Mouse (Mus musculus): ENCODE data around the gene Ppp6r2. TPM values are rescaled to one million over a fixed set of nuclear protein-coding genes. Genes with fewer than 3 reads are reported as not detected.

Ppp6r2 gene
- polyA plus RNA-seq, 1 experiment from 2014 or later = 18.2 TPM

GRCm38 (mm10) chr15:89264485-89264884, 53.1 kb downstream of the Ppp6r2 start:
- no peak for ATAC-seq (replicated peaks; ENCODE audit: extremely low read depth, insufficient read depth, low FRiP score)
- Histone ChIP-seq H3K27ac (ENCODE audit: low read length) (no peak overlapping the region), H3K9me3 (replicated peaks; ENCODE audit: control insufficient read depth, low read length) (no peaks in the 10 kb centered on the region), H3K4me3 (ENCODE audit: low read length) (no peak overlapping the region), H3K36me3 (ENCODE audit: control insufficient read depth, insufficient read depth) (peaks cover 22% of the 10 kb centered on the region), H3K9ac (ENCODE audit: low read length) (no peak overlapping the region), H3K27me3 (ENCODE audit: control insufficient read depth, insufficient read depth, low read length) (no peaks in the 10 kb centered on the region), H3K4me1 (ENCODE audit: control insufficient read depth, insufficient read depth, low read length) (no peaks in the 10 kb centered on the region), H3K4me2 (ENCODE audit: low read depth, low read length) (no peak overlapping the region)
- 62% methylated on average over 5 of the region's 5 CpGs for WGBS

- H3K4me3 ChIP-seq (ENCODE audit: low read length) = no peak overlapping the region
- H3K27ac ChIP-seq (ENCODE audit: low read length) = no peak overlapping the region
- H3K4me2 ChIP-seq (ENCODE audit: low read depth, low read length) = no peak overlapping the region
- H3K9me3 ChIP-seq (replicated peaks; ENCODE audit: control insufficient read depth, low read length) = no peaks in the 10 kb centered on the region
- no peaks in the 10 kb centered on the region for H3K27me3 ChIP-seq (ENCODE audit: control insufficient read depth, insufficient read depth, low read length)
- H3K9ac ChIP-seq (ENCODE audit: low read length) = no peak overlapping the region
- H3K4me1 ChIP-seq (ENCODE audit: control insufficient read depth, insufficient read depth, low read length) = no peaks in the 10 kb centered on the region
- 82% methylated on average over 3 of the region's 3 CpGs for WGBS
- no peak for ATAC-seq (replicated peaks; ENCODE audit: extremely low read depth, insufficient read depth, low FRiP score)
- peaks cover 31% of the 10 kb centered on the region for H3K36me3 ChIP-seq (ENCODE audit: control insufficient read depth, insufficient read depth)
Measured at GRCm38 (mm10) chr15:89275497-89275896, 64.1 kb downstream of the Ppp6r2 start.

- H3K9ac ChIP-seq (ENCODE audit: low read length) = no peak overlapping the region
- no peak overlapping the region for H3K27ac ChIP-seq (ENCODE audit: low read length)
- no peaks in the 10 kb centered on the region for H3K4me1 ChIP-seq (ENCODE audit: control insufficient read depth, insufficient read depth, low read length)
- 90% methylated on average over 4 of the region's 4 CpGs for WGBS
- H3K27me3 ChIP-seq (ENCODE audit: control insufficient read depth, insufficient read depth, low read length) = no peaks in the 10 kb centered on the region
- peaks cover 45% of the 10 kb centered on the region for H3K36me3 ChIP-seq (ENCODE audit: control insufficient read depth, insufficient read depth)
- no peak for ATAC-seq (replicated peaks; ENCODE audit: extremely low read depth, insufficient read depth, low FRiP score)
- no peak overlapping the region for H3K4me2 ChIP-seq (ENCODE audit: low read depth, low read length)
- H3K9me3 ChIP-seq (replicated peaks; ENCODE audit: control insufficient read depth, low read length) = no peaks in the 10 kb centered on the region
- no peak overlapping the region for H3K4me3 ChIP-seq (ENCODE audit: low read length)
Measured at GRCm38 (mm10) chr15:89277366-89277765, 66.0 kb downstream of the Ppp6r2 start.

GRCm38 (mm10) chr15:89282546-89282945, 71.2 kb downstream of the Ppp6r2 start:
- WGBS = 79% methylated on average over 6 of the region's 6 CpGs
- H3K27ac ChIP-seq (ENCODE audit: low read length) = no peak overlapping the region
- H3K36me3 ChIP-seq (ENCODE audit: control insufficient read depth, insufficient read depth) = peaks cover 42% of the 10 kb centered on the region
- 0 out of 2 replicates have a peak, but pooled peaks cover 5% of the 10 kb centered on the region for H3K4me1 ChIP-seq (ENCODE audit: control insufficient read depth, insufficient read depth, low read length)
- no peaks in the 10 kb centered on the region for H3K27me3 ChIP-seq (ENCODE audit: control insufficient read depth, insufficient read depth, low read length)
- H3K4me2 ChIP-seq (ENCODE audit: low read depth, low read length) = no peak overlapping the region
- H3K9me3 ChIP-seq (replicated peaks; ENCODE audit: control insufficient read depth, low read length) = no peaks in the 10 kb centered on the region
- ATAC-seq (replicated peaks; ENCODE audit: extremely low read depth, insufficient read depth, low FRiP score) = no peak
- no peak overlapping the region for H3K9ac ChIP-seq (ENCODE audit: low read length)
- H3K4me3 ChIP-seq (ENCODE audit: low read length) = no peak overlapping the region

GRCm38 (mm10) chr15:89284094-89284493, 72.7 kb downstream of the Ppp6r2 start:
- ATAC-seq (replicated peaks; ENCODE audit: extremely low read depth, insufficient read depth, low FRiP score) = no peak

GRCm38 (mm10) chr15:89285004-89285403, 73.7 kb downstream of the Ppp6r2 start:
- Histone ChIP-seq H3K27ac (ENCODE audit: low read length) (no peak overlapping the region), H3K36me3 (ENCODE audit: control insufficient read depth, insufficient read depth) (peaks cover 59% of the 10 kb centered on the region), H3K4me1 (ENCODE audit: control insufficient read depth, insufficient read depth, low read length) (0 out of 2 replicates have a peak, but pooled peaks cover 7% of the 10 kb centered on the region), H3K9ac (ENCODE audit: low read length) (no peak overlapping the region), H3K27me3 (ENCODE audit: control insufficient read depth, insufficient read depth, low read length) (no peaks in the 10 kb centered on the region), H3K9me3 (replicated peaks; ENCODE audit: control insufficient read depth, low read length) (no peaks in the 10 kb centered on the region), H3K4me3 (ENCODE audit: low read length) (no peak overlapping the region), H3K4me2 (ENCODE audit: low read depth, low read length) (no peak overlapping the region)
- no peak for ATAC-seq (replicated peaks; ENCODE audit: extremely low read depth, insufficient read depth, low FRiP score)

More at GRCm38 (mm10) chr15:89284094-89284493, 72.7 kb downstream of the Ppp6r2 start:
- peaks cover 55% of the 10 kb centered on the region for H3K36me3 ChIP-seq (ENCODE audit: control insufficient read depth, insufficient read depth)
- no peak overlapping the region for H3K4me3 ChIP-seq (ENCODE audit: low read length)
- H3K27ac ChIP-seq (ENCODE audit: low read length) = no peak overlapping the region
- H3K4me1 ChIP-seq (ENCODE audit: control insufficient read depth, insufficient read depth, low read length) = 0 out of 2 replicates have a peak, but pooled peaks cover 7% of the 10 kb centered on the region
- no peaks in the 10 kb centered on the region for H3K27me3 ChIP-seq (ENCODE audit: control insufficient read depth, insufficient read depth, low read length)
- H3K9me3 ChIP-seq (replicated peaks; ENCODE audit: control insufficient read depth, low read length) = no peaks in the 10 kb centered on the region
- H3K9ac ChIP-seq (ENCODE audit: low read length) = no peak overlapping the region
- WGBS = 86% methylated on average over 2 of the region's 2 CpGs
- H3K4me2 ChIP-seq (ENCODE audit: low read depth, low read length) = no peak overlapping the region

- WGBS = 92% methylated on average over 5 of the region's 5 CpGs
- no peak overlapping the region for H3K4me3 ChIP-seq (ENCODE audit: low read length)
- 0 out of 2 replicates have a peak, but pooled peaks cover 7% of the 10 kb centered on the region for H3K4me1 ChIP-seq (ENCODE audit: control insufficient read depth, insufficient read depth, low read length)
- no peak for ATAC-seq (replicated peaks; ENCODE audit: extremely low read depth, insufficient read depth, low FRiP score)
- H3K9ac ChIP-seq (ENCODE audit: low read length) = no peak overlapping the region
- peaks cover 58% of the 10 kb centered on the region for H3K36me3 ChIP-seq (ENCODE audit: control insufficient read depth, insufficient read depth)
- no peaks in the 10 kb centered on the region for H3K27me3 ChIP-seq (ENCODE audit: control insufficient read depth, insufficient read depth, low read length)
- no peaks in the 10 kb centered on the region for H3K9me3 ChIP-seq (replicated peaks; ENCODE audit: control insufficient read depth, low read length)
- no peak overlapping the region for H3K4me2 ChIP-seq (ENCODE audit: low read depth, low read length)
- H3K27ac ChIP-seq (ENCODE audit: low read length) = no peak overlapping the region
Measured at GRCm38 (mm10) chr15:89285478-89285877, 74.1 kb downstream of the Ppp6r2 start.

GRCm38 (mm10) chr15:89286114-89286513, 74.8 kb downstream of the Ppp6r2 start:
- 0 out of 2 replicates have a peak, but pooled peaks cover 7% of the 10 kb centered on the region for H3K4me1 ChIP-seq (ENCODE audit: control insufficient read depth, insufficient read depth, low read length)
- no peak overlapping the region for H3K27ac ChIP-seq (ENCODE audit: low read length)
- ATAC-seq (replicated peaks; ENCODE audit: extremely low read depth, insufficient read depth, low FRiP score) = no peak
- peaks cover 54% of the 10 kb centered on the region for H3K36me3 ChIP-seq (ENCODE audit: control insufficient read depth, insufficient read depth)
- H3K4me3 ChIP-seq (ENCODE audit: low read length) = no peak overlapping the region
- 78% methylated on average over 7 of the region's 7 CpGs for WGBS
- no peak overlapping the region for H3K4me2 ChIP-seq (ENCODE audit: low read depth, low read length)
- no peaks in the 10 kb centered on the region for H3K9me3 ChIP-seq (replicated peaks; ENCODE audit: control insufficient read depth, low read length)
- H3K27me3 ChIP-seq (ENCODE audit: control insufficient read depth, insufficient read depth, low read length) = no peaks in the 10 kb centered on the region
- no peak overlapping the region for H3K9ac ChIP-seq (ENCODE audit: low read length)

GRCm38 (mm10) chr15:89286582-89286981, 75.2 kb downstream of the Ppp6r2 start:
- 0 out of 2 replicates have a peak, but pooled peaks cover 7% of the 10 kb centered on the region for H3K4me1 ChIP-seq (ENCODE audit: control insufficient read depth, insufficient read depth, low read length)
- H3K9ac ChIP-seq (ENCODE audit: low read length) = no peak overlapping the region
- H3K36me3 ChIP-seq (ENCODE audit: control insufficient read depth, insufficient read depth) = peaks cover 51% of the 10 kb centered on the region
- H3K27ac ChIP-seq (ENCODE audit: low read length) = no peak overlapping the region
- H3K9me3 ChIP-seq (replicated peaks; ENCODE audit: control insufficient read depth, low read length) = no peaks in the 10 kb centered on the region
- H3K4me2 ChIP-seq (ENCODE audit: low read depth, low read length) = no peak overlapping the region
- H3K27me3 ChIP-seq (ENCODE audit: control insufficient read depth, insufficient read depth, low read length) = no peaks in the 10 kb centered on the region
- no peak overlapping the region for H3K4me3 ChIP-seq (ENCODE audit: low read length)
- 85% methylated on average over 5 of the region's 5 CpGs for WGBS
- no peak for ATAC-seq (replicated peaks; ENCODE audit: extremely low read depth, insufficient read depth, low FRiP score)

All from heart, embryonic 16.5 days (tissue).